Mouse (Mus musculus): Measurements from ENCODE around the gene Spib. TPM values are rescaled to one million over a fixed set of nuclear protein-coding genes. Genes with fewer than 3 reads are reported as not detected.

The Spib gene
- 1 to 10 TPM in 1 of 2 experiments, under 1 TPM in 1; 0.11 to 4.2 TPM for polyA plus RNA-seq (2017; shearing (Covaris generic))

DNA sequence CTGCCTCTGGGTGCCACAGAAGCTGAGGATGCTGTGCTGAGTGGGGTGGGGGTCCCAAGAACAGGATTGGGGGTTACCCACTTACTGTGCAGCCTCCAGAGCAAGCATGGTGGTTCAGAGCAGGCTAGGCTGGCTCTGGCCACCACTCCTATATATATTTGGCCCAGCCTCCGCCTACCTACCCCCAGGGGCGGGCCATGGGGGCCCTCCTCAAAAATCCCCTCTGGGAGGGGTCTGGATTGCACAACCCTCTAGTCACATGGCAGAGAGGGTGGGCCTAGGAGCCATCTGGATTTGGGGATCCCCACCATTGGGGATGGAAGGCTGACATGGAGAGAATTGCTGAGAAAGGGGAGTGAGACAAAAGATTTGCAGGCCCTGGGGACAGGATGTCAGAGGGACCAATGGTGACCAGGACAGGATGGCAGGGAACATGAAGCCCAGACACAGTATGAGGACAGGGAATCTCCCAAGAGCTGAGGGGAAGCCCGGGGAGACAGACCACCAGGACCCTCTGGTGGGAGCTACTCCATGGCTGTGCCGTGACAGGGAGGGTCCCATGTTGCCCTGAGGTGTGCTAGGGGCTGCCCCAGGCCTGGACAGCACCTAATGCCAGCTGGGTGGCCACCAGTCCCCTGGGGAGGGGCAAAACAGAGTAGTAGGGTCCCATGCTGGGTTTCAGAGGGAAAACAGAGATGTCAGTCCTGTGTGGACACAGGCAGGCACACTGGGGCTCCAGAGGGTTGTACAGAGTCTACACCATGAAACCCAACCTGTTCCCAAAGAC lies at the start of gene Spib:
TSS of gene Spib (minus strand) at position 126 of the 787 bp plus-strand sequence.
- ATAC-seq = no peak

GRCm38 (mm10) chr7:44581637-44582036 lies 49.8 kb upstream of the Spib start:
- ATAC-seq = no peak

DNA sequence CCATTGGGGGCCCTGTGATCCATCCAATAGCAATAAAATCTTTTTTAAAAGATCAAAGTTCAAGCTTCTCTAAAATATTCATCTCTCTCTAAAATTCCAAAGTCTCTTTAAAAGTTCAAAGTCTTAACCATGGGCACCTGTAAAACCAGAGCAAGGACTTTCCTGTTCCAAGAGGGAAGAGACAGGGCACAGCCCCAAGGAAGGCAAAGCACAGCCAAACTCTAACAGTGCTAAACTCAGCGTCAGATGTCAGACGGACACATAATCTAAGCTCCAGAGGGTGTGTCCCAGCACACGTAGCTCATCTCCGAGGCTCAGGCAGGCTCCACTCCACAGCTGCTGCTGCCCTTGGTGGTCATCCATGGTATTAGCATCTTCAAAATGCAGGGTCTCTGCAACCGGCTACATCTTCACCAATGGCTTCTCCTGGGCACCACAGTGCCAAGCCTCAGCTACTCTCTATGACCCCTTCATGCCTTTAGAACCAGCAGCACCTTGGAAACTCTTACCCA lies 44.5 kb upstream of the Spib start:
- no peak for ATAC-seq

GRCm38 (mm10) chr7:44572956-44573484 lies 41.1 kb upstream of the Spib start:
- no peak for ATAC-seq

- ATAC-seq = no peak
Observed at GRCm38 (mm10) chr7:44572213-44572701, 40.4 kb upstream of the Spib start, which contains the start of gene Napsa. TSS of gene Napsa (plus strand) at chr7:44572380.

GRCm38 (mm10) chr7:44571811-44572210 lies 39.9 kb upstream of the Spib start:
- ATAC-seq = no peak

DNA sequence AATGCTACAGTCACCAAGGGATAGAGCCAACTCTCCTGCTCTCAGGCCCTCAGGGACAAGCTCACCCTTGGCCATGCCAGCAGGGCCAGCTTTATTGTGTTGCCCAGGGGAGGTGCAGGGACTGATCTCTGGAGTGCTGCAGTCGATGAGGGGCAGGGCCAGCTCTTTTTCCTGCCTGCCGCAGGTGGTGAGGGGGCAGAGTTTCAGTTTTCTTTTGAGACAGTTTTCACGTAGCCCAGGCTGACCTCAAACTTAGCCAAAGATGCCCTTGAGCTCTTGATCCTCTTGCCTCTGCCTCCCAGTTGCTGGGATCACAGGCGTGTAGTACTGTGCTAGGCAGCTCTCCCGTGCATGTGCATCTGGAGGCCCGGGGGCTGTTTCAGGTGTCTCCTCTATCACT lies 39.1 kb upstream of the Spib start:
- ATAC-seq = no peak

DNA sequence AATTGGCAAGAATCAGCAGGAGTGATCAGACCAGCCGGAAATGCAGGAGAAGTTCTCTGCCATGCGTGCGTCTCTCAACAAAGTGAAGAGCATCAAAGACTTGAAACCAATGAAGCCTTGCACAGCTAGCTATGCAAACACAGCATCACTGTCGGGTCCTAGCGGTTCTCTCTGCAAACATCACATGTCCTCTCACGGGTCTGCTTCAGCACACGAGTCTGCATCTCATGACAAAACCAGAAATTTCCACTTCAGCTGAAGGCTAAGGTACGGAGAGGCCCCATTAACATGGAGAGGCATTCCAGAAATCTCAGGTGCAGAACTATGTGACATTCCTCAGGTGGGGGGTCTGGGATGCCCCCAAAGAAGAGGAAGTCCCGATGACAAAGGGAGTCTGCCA lies 36.9 kb upstream of the Spib start:
- ATAC-seq = no peak

GRCm38 (mm10) chr7:44565414-44565813 lies 33.5 kb upstream of the Spib start:
- ATAC-seq = no peak

DNA sequence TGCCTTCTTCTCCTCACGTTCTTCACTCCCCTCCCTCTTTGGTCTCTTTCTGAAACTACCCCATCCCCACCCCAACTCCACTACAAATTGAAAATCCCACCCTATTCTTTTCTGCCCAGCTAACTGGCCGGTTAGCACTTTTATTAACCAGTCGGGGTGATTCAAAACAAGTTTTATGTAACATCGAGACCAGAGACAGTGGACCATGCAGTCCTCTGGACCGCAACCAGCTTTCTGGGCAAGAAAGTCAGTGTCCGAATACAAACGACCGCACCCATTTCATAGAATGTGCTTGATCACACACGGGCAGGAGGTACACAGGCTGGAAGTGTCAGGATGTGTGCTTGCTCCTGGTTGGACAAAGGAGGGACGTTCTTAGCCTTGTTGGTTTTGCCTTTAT lies 32.6 kb upstream of the Spib start:
- no peak for ATAC-seq

DNA sequence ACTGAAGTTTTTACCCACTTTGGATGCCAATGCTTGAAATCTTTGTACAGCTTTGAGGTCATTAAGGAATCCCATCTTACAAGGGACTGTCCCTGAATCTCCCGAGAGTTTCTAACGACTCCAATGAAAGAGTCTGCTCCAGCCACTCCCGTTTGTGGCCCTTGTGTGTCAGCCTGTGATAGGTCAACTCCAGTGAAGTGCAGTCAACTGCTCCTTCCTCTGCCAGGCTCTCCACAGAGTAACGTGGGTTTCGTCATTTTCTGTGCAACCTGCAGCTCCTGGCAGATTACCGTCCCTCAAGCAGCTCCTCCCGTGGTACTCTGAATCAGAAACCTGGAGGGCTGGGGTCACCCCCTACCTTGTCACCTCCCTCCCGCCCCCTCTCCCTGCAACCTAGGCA lies 31.4 kb upstream of the Spib start:
- ATAC-seq = no peak

GRCm38 (mm10) chr7:44560435-44561400 lies 28.8 kb upstream of the Spib start:
- ATAC-seq = peak; percentile 85

DNA sequence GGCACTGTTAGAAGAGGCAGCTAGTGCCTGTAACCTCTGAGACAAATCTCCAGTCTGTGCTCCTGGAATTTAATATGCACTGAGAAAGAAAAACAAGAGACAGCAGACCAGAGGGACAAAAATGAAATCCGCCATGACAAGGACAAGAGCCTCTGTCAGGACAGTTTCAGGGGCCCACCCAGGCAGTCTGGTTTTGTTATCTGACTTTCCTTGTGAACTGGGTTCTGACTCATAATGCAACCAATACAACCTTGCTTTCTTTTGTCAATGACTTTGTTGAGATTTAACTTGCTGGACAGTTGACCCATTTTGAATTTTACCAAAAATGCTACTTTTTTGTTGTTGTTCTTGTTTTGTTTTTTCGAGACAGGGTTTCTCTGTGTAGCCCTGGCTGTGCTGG lies 25.8 kb upstream of the Spib start:
- no peak for ATAC-seq

DNA sequence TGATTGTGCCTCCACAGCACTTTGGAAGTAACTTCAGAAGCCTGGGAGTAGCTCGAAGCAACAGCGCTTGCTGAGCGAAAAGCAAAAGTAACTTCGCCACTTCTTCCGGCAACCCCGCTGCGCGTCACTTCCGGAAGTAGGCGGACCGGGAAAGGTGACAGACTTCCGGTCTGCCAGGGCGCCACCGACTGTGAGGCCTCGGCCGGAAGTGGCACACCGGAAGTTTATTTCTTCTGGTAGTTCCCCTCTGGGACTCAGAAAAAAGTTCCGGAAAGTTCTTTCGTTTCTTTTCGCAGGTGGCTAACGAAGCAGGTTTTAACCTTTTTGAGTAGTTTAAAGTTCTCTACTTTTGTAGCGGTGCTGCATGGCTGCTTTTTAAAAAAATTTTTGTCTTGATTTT lies 22.0 kb upstream of the Spib start, which contains the start of gene Nr1h2:
TSS of gene Nr1h2 (minus strand) at position 126 of the 400 bp plus-strand sequence.
- ATAC-seq = peak; percentile 87

- ATAC-seq = peak; percentile 16
Observed at GRCm38 (mm10) chr7:44553196-44553764, 21.4 kb upstream of the Spib start.

- no peak for ATAC-seq
Observed at GRCm38 (mm10) chr7:44552141-44552908, 20.5 kb upstream of the Spib start.

- no peak for ATAC-seq
Observed at GRCm38 (mm10) chr7:44551731-44552130, 19.9 kb upstream of the Spib start.

GRCm38 (mm10) chr7:44551301-44551700 lies 19.4 kb upstream of the Spib start:
- no peak for ATAC-seq

- ATAC-seq = no peak
Observed at GRCm38 (mm10) chr7:44550409-44550678, 18.5 kb upstream of the Spib start.

GRCm38 (mm10) chr7:44549621-44550408 lies 17.9 kb upstream of the Spib start:
- ATAC-seq = no peak
